Mouse (Mus musculus) heart, adult 8-10 months (tissue): Measurements from ENCODE around the gene Mmp12. TPM values are rescaled to one million over a fixed set of nuclear protein-coding genes. Genes with fewer than 3 reads are reported as not detected.
"Not testable (repeated sequence)": the region's sequence is repeated elsewhere in the genome, so short reads cannot be mapped to it uniquely, and the experiment has no call there.

ENCODE experiments used
- DNase-seq: peaks from one replicate; pipeline ENCODE4 v3.0.0; 2022; ENCODE audit warnings: low spot score
- total RNA-seq, 4 experiments: library from RNA; stranded (reverse); gene quantifications; 2 replicates each; pipeline ENCODE4 v1.2.4; 2022

Mmp12 gene
- total RNA-seq = under 1 TPM; 0.33 to 0.75 (median 0.56) TPM

DNA sequence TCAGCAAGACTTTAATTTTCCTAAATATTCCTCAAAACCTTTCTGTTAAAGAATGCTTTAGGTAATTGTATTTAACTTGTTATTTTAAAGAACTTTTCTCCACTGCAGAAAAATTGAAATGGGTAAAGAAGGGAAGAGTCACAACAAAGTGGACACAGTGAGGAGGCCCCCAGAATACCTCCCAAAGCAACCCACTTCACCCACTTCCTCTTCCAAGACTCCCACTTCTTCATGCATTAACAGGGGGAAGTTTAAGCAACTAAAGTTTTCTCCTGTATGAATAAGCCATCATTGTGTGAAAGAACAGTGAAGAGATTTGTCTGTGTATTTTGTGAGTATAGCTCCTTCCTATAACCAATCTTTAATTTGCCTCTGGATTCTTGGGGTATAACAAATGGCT, at the start of gene Mmp12:
TSS of gene Mmp12 (plus strand) at position 275 of the 400 bp plus-strand sequence.
- no peak for DNase-seq

GRCm38 (mm10) chr9:7331847-7332246, 12.3 kb upstream of the Mmp12 start:
- DNase-seq = no peak

DNA sequence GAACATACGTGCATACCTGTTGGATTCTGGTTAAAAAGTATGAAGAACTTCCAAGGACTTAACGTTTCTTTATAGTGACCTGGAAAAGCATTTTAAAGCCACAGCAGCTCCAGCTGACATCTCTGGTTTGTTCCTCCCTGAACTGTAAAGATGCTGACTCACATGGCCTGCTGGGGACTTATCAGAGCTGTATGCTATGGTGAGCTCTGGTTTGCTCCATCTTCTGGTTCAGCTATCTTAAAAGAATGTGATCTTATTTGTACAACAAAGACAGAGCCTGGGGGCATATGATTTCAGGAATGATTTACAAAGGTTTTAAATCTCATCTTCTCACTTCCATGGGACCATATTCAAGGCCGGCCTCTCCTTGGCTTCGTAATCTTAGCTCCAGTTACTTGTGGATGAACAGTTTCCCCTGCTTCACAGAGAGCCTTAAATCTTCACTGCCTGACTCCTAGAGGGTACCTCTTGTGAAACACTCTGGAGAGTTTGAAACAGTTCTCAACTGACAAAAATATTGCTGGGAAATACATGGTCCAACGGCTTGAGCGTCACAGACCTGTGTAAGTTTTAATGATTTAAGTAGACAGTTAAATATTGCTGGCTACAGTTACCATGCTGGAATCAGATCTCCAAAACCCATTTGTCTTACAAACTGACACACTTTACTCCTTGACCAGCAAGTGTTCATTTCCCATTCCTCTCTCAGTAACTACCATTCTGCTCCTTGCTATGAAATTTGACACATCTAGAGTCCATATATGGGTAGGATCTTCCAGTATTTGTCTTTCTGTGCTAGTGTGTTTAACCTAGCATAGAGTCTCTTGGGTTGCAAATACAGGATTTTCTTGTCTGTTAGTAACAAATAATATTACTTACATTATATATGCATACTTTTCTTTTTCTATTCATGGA, 8.2 kb upstream of the Mmp12 start:
- DNase-seq = no peak

GRCm38 (mm10) chr9:7336740-7337483, 7.3 kb upstream of the Mmp12 start:
- peak; percentile 6 for DNase-seq

DNA sequence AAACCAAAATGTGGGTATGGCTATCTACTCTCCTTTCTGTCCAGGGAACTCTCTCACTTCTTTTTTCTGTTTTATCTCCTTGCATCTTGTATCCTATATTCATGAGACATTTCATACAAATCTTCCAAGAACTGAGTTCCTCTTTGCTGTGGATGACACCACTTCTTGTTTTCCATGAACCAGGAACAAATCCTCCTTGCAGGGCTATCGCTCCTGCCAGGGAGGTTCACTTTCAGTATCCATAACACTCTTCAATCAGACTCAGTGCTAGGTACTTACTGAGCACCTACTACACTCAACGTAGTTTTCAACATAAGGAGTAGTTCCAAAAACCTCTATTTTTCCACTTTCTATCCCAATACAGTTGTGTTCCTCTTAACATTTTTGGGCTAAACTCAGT, 1.3 kb downstream of the Mmp12 start:
- no peak for DNase-seq

DNA sequence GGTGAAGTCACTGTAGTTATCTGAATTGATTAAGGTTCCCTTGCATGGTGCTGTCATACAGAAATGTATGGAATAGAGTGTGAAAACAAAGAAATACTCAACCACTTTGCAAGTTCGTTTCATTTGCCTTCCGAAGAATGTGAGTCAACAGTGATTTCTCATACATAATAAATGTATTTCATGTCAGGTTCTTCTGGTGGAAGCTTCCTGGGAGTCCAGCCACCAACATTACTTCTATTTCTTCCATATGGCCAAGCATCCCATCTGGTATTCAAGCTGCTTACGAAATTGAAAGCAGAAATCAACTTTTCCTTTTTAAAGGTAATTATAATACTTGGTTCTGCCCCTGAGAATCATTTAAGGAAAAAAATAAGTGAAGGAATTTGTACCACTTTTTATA, 10.4 kb downstream of the Mmp12 start:
- DNase-seq = no peak

GRCm38 (mm10) chr9:7387947-7388346, 43.8 kb downstream of the Mmp12 start, which contains the start of gene Mmp1b:
Gene Mmp1b (minus strand): TSS chr9:7388047.
- DNase-seq = no peak

DNA sequence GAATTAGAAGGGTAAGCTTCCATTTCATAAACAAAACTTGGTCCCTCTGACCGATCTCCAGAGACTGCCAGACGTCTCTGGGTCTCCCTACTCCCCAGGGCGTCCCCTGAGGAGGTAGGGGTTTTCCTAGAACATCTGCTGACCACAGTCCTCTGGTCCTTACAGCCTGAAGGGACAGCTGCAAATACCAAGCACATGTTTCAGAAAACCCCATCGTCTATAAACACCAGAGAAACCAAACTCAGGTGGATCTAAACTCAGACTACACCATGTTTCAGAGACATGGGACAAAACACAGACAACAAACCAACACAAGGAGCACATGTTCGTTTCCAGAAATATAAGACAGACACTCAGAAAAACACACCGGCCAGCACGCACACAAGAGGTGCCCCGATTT, 52.4 kb downstream of the Mmp12 start:
- not testable (repeated sequence) for DNase-seq

Other genes starting within 250 kb of the Mmp12 start
- gene Dync2h1, start 159.9 kb upstream of the Mmp12 start, total RNA-seq = 1 to 10 TPM; 1.9 to 2.1 (median 2.0) TPM
- gene Dcun1d5, start 159.9 kb upstream of the Mmp12 start, total RNA-seq = 10 to 100 TPM; 44.4 to 59.4 (median 53.0) TPM
- gene Mmp13, start 71.9 kb upstream of the Mmp12 start, total RNA-seq = under 1 TPM; 0.09 to 0.47 (median 0.32) TPM
- not detected for gene Mmp1b, start 43.7 kb downstream of the Mmp12 start, total RNA-seq
- under 1 TPM; 0.24 to 0.37 (median 0.32) TPM for gene Mmp3, start 101.4 kb downstream of the Mmp12 start, total RNA-seq
- not detected for gene Mmp10, start 158.0 kb downstream of the Mmp12 start, total RNA-seq
- gene Mmp8, start 214.1 kb downstream of the Mmp12 start, total RNA-seq = under 1 TPM in 1 of 4 experiments, not detected in 3; 0.29 TPM
- under 1 TPM in 3 of 4 experiments, not detected in 1; 0.17 to 0.31 (median 0.22) TPM for gene Mmp27, start 227.0 kb downstream of the Mmp12 start, total RNA-seq